Mouse (Mus musculus) midbrain, embryonic 15.5 days (tissue): ENCODE data around the gene Myof. TPM values are rescaled to one million over a fixed set of nuclear protein-coding genes. Genes with fewer than 3 reads are reported as not detected.

Experiments
- ATAC-seq: fragments of 200-750 bp; cut with Nextera tagmentation; replicated peaks from 2 replicates; pipeline ENCODE4 v1.8.0; 2017; ENCODE audit warnings: moderate TSS enrichment
- H3K27ac ChIP-seq: fragments of 300-500 bp; sonication (generic); 2 replicates; pipeline ENCODE4 v1.5.1; 2015; ENCODE audit warnings: mild to moderate bottlenecking, inconsistent platforms
- H3K27me3 ChIP-seq: fragments of 300-500 bp; sonication (generic); replicated peaks from 2 replicates; pipeline ENCODE4 v1.6.1; 2015; ENCODE audit warnings: inconsistent platforms
- H3K36me3 ChIP-seq: fragments of 300-500 bp; sonication (generic); replicated peaks from 2 replicates; pipeline ENCODE4 v1.6.1; 2015; ENCODE audit warnings: inconsistent platforms
- H3K4me1 ChIP-seq: fragments of 300-500 bp; sonication (generic); 2 replicates; pipeline ENCODE4 v1.6.1; 2015; ENCODE audit warnings: inconsistent platforms
- H3K4me2 ChIP-seq: fragments of 300-500 bp; sonication (generic); 2 replicates; pipeline ENCODE4 v1.6.1; 2015; ENCODE audit warnings: inconsistent platforms, mild to moderate bottlenecking, moderate library complexity
- H3K4me3 ChIP-seq: fragments of 300-500 bp; sonication (generic); 2 replicates; pipeline ENCODE4 v1.5.1; 2015; ENCODE audit warnings: mild to moderate bottlenecking, inconsistent platforms
- H3K9ac ChIP-seq: fragments of 300-500 bp; sonication (generic); 2 replicates; pipeline ENCODE4 v1.6.1; 2015; ENCODE audit warnings: mild to moderate bottlenecking, inconsistent platforms
- H3K9me3 ChIP-seq: fragments of 300-500 bp; sonication (generic); 2 replicates; pipeline ENCODE4 v1.6.1; 2016; ENCODE audit warnings: inconsistent platforms
- WGBS: fragments of 180-500 bp; shearing (Covaris S2); methylation state at CpG from one replicate; pipeline ENCODE4 v1.1.7; 2015; ENCODE audit warnings: mixed read lengths; 5-methylcytosine and 5-hydroxymethylcytosine counted together
- polyA plus RNA-seq: library from polyadenylated mRNA; unstranded; fragments of >200 nt; fragmentation: Nextera tagmentation; extraction: Ambion mirVana; gene quantifications from 2 replicates; pipeline ENCODE4 v1.2.1, GENCODE M21; 2015

Myof gene
- polyA plus RNA-seq, 1 experiment from 2014 or later = 2.5 TPM

- ATAC-seq = no peak
- Histone ChIP-seq H3K4me1 (no peaks in the 10 kb centered on the region), H3K27me3 (no peaks in the 10 kb centered on the region), H3K36me3 (no peaks in the 10 kb centered on the region), H3K4me2 (no peak overlapping the region), H3K9ac (no peak overlapping the region), H3K9me3 (no peaks in the 10 kb centered on the region), H3K4me3 (no peak overlapping the region), H3K27ac (no peak overlapping the region)
- WGBS = 90% methylated on average over 3 of the region's 3 CpGs
Measured at GRCm38 (mm10) chr19:38063201-38063600, 19.8 kb upstream of the Myof start.

- WGBS = 88% methylated on average over 8 of the region's 8 CpGs
- no peaks in the 10 kb centered on the region for H3K9me3 ChIP-seq
- H3K9ac ChIP-seq = no peak overlapping the region
- H3K4me3 ChIP-seq = no peak overlapping the region
- no peaks in the 10 kb centered on the region for H3K27me3 ChIP-seq
- H3K4me2 ChIP-seq = no peak overlapping the region
- ATAC-seq = no peak
- H3K36me3 ChIP-seq = no peaks in the 10 kb centered on the region
- H3K4me1 ChIP-seq = peaks cover 19% of the 10 kb centered on the region
- H3K27ac ChIP-seq = no peak overlapping the region
Measured at GRCm38 (mm10) chr19:38056931-38057330, 13.6 kb upstream of the Myof start.

- Histone ChIP-seq H3K4me1 (peaks cover 19% of the 10 kb centered on the region), H3K9ac (no peak overlapping the region), H3K27ac (no peak overlapping the region), H3K4me3 (no peak overlapping the region), H3K27me3 (no peaks in the 10 kb centered on the region), H3K4me2 (peak overlapping the region; percentile 95; the same call in 1 of the 2 replicates), H3K36me3 (no peaks in the 10 kb centered on the region), H3K9me3 (no peaks in the 10 kb centered on the region)
- no peak for ATAC-seq
- WGBS = 48% methylated on average over 3 of the region's 3 CpGs
Measured at GRCm38 (mm10) chr19:38056276-38056675, 12.9 kb upstream of the Myof start.

- WGBS = 16% methylated on average over 6 of the region's 6 CpGs
- no peak overlapping the region for H3K9ac ChIP-seq
- H3K27me3 ChIP-seq = no peaks in the 10 kb centered on the region
- no peaks in the 10 kb centered on the region for H3K9me3 ChIP-seq
- no peaks in the 10 kb centered on the region for H3K36me3 ChIP-seq
- peak overlapping the region; percentile 95 for H3K4me2 ChIP-seq
- no peak for ATAC-seq
- H3K4me1 ChIP-seq = peaks cover 19% of the 10 kb centered on the region
- H3K27ac ChIP-seq = no peak overlapping the region
- peak overlapping the region; percentile 72 for H3K4me3 ChIP-seq
Measured at GRCm38 (mm10) chr19:38055798-38056197, 12.4 kb upstream of the Myof start.

- Histone ChIP-seq H3K36me3 (no peaks in the 10 kb centered on the region), H3K4me1 (peaks cover 19% of the 10 kb centered on the region), H3K4me2 (peak within 1 kb of the TSS; percentile 95), H3K9ac (peak within 1 kb of the TSS; percentile 59), H3K27me3 (no peaks in the 10 kb centered on the region), H3K27ac (peak within 1 kb of the TSS; percentile 56), H3K9me3 (no peaks in the 10 kb centered on the region), H3K4me3 (peak within 1 kb of the TSS; percentile 72)
- peak; percentile 97 for ATAC-seq
- under 1% methylated on average over 32 of the region's 36 CpGs for WGBS
Measured at GRCm38 (mm10) chr19:38054720-38055192, 11.4 kb upstream of the Myof start, which contains the start of gene Cep55. Gene Cep55, plus strand, starts transcription at chr19:38055011.

GRCm38 (mm10) chr19:38054149-38054719 lies 10.9 kb upstream of the Myof start:
- ATAC-seq = peak; percentile 94
- H3K36me3 ChIP-seq = no peaks in the 10 kb centered on the region
- peaks cover 19% of the 10 kb centered on the region for H3K4me1 ChIP-seq
- under 1% methylated on average over 23 of the region's 23 CpGs for WGBS
- no peaks in the 10 kb centered on the region for H3K9me3 ChIP-seq
- H3K4me2 ChIP-seq = peak overlapping the region; percentile 95
- H3K4me3 ChIP-seq = peak overlapping the region; percentile 72
- peak overlapping the region; percentile 56 for H3K27ac ChIP-seq
- no peaks in the 10 kb centered on the region for H3K27me3 ChIP-seq
- peak overlapping the region; percentile 59 for H3K9ac ChIP-seq

- no peaks in the 10 kb centered on the region for H3K27me3 ChIP-seq
- WGBS = 30% methylated on average over 8 of the region's 8 CpGs
- H3K4me1 ChIP-seq = peaks cover 19% of the 10 kb centered on the region
- H3K4me2 ChIP-seq = peak overlapping the region; percentile 95
- H3K27ac ChIP-seq = no peak overlapping the region
- ATAC-seq = no peak
- H3K4me3 ChIP-seq = peak overlapping the region; percentile 72
- H3K9ac ChIP-seq = peak overlapping the region; percentile 59; the same call in 1 of the 2 replicates
- H3K9me3 ChIP-seq = no peaks in the 10 kb centered on the region
- H3K36me3 ChIP-seq = no peaks in the 10 kb centered on the region
Measured at GRCm38 (mm10) chr19:38053227-38054041, 10.1 kb upstream of the Myof start.

GRCm38 (mm10) chr19:38049686-38050085 lies 6.3 kb upstream of the Myof start:
- H3K4me3 ChIP-seq = no peak overlapping the region
- H3K4me2 ChIP-seq = no peak overlapping the region
- no peak overlapping the region for H3K27ac ChIP-seq
- H3K36me3 ChIP-seq = no peaks in the 10 kb centered on the region
- peaks cover 10% of the 10 kb centered on the region for H3K4me1 ChIP-seq
- 86% methylated on average over 1 of the region's 1 CpGs for WGBS
- no peaks in the 10 kb centered on the region for H3K9me3 ChIP-seq
- no peak overlapping the region for H3K9ac ChIP-seq
- no peak for ATAC-seq
- H3K27me3 ChIP-seq = no peaks in the 10 kb centered on the region

- no peaks in the 10 kb centered on the region for H3K9me3 ChIP-seq
- ATAC-seq = no peak
- peaks cover 28% of the 10 kb centered on the region for H3K27me3 ChIP-seq
- H3K4me3 ChIP-seq = no peak overlapping the region
- no peak overlapping the region for H3K9ac ChIP-seq
- no peaks in the 10 kb centered on the region for H3K36me3 ChIP-seq
- 90% methylated on average over 3 of the region's 3 CpGs for WGBS
- H3K27ac ChIP-seq = no peak overlapping the region
- peaks cover 11% of the 10 kb centered on the region for H3K4me1 ChIP-seq
- no peak overlapping the region for H3K4me2 ChIP-seq
Measured at GRCm38 (mm10) chr19:38045198-38045597, 1.8 kb upstream of the Myof start.

- 46% methylated on average over 5 of the region's 5 CpGs for WGBS
- no peak for ATAC-seq
Measured at GRCm38 (mm10) chr19:38042261-38042722, 1.1 kb downstream of the Myof start.

GRCm38 (mm10) chr19:38038267-38038666 lies 5.1 kb downstream of the Myof start:
- 89% methylated on average over 2 of the region's 2 CpGs for WGBS
- Histone ChIP-seq H3K4me1 (peaks cover 5% of the 10 kb centered on the region), H3K36me3 (no peaks in the 10 kb centered on the region), H3K4me2 (no peak overlapping the region), H3K9me3 (no peaks in the 10 kb centered on the region), H3K27ac (no peak overlapping the region), H3K9ac (no peak overlapping the region), H3K27me3 (peaks cover 16% of the 10 kb centered on the region), H3K4me3 (no peak overlapping the region)
- no peak for ATAC-seq

More at GRCm38 (mm10) chr19:38042261-38042722, 1.1 kb downstream of the Myof start:
- Histone ChIP-seq H3K4me1 (peaks cover 11% of the 10 kb centered on the region), H3K9ac (no peak overlapping the region), H3K4me2 (no peak overlapping the region), H3K4me3 (no peak overlapping the region), H3K27ac (no peak overlapping the region), H3K9me3 (no peaks in the 10 kb centered on the region), H3K36me3 (no peaks in the 10 kb centered on the region), H3K27me3 (peaks cover 28% of the 10 kb centered on the region)

- ATAC-seq = no peak
- Histone ChIP-seq H3K9ac (no peak overlapping the region), H3K4me1 (peaks cover 5% of the 10 kb centered on the region; the same call in 1 of the 2 replicates), H3K27ac (no peak overlapping the region), H3K4me2 (no peak overlapping the region), H3K27me3 (no peaks in the 10 kb centered on the region; the same call in 1 of the 2 replicates), H3K9me3 (no peaks in the 10 kb centered on the region), H3K36me3 (no peaks in the 10 kb centered on the region), H3K4me3 (no peak overlapping the region)
- WGBS = 93% methylated on average over 2 of the region's 2 CpGs
Measured at GRCm38 (mm10) chr19:38035766-38036165, 7.6 kb downstream of the Myof start.
